Mouse (Mus musculus): ENCODE measurements at regions not wholly inside any gene's neighbourhood (a gene's known extent, or its start where the extent isn't known, plus 50 kb on each side); places are given as distances from the start of the nearest gene placed in this dataset.

DNA sequence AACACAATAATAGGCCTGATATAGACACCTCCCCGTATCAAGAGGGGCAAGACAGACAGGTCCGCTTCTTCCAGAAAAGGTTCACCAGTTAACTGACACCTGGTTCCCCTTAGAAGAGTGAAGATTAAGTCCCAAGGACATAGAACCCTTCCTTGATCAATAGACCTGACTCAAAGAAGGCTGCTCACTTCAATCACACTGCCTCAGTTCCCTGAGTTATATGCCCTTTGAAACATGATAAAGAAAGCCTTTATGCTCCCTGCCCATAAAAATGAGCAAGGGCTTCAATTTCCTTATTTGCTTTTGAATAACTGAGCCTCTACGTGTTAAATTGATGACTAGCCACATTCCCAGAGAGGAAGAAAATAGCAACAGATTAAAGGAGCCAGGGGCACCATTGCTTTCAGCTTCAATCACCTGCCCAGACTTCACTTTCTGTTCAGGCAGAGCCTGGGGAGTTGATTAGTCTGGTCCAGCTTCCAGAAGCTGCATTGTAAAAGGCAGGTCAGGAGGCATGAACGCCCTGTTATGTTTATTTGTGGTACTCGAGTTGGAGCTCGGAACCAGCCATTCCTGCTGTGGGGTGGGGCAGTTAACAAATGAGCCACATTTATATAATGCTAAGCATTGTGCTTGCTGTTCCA lies 125.7 kb downstream of the Rap2a start:
- TF ChIP-seq CTCF (IDR thresholded peaks at IDR 0.05; ENCODE audit: low read depth): no peak
- TF ChIP-seq EP300 (IDR thresholded peaks at IDR 0.05; ENCODE audit: low read depth): no peak

Data from liver, embryonic 14.5 days (tissue).